Mouse (Mus musculus) spleen, embryonic (tissue): Measurements from ENCODE around the gene Arhgap23.

Experiments used
- CTCF ChIA-PET: fragments of 350-600 bp; sonication (Branson Sonifier 250); formaldehyde crosslinking; loops from one replicate; lab custom pipeline; 2022; lab: Charles Lee

Gene Arhgap23

DNA sequence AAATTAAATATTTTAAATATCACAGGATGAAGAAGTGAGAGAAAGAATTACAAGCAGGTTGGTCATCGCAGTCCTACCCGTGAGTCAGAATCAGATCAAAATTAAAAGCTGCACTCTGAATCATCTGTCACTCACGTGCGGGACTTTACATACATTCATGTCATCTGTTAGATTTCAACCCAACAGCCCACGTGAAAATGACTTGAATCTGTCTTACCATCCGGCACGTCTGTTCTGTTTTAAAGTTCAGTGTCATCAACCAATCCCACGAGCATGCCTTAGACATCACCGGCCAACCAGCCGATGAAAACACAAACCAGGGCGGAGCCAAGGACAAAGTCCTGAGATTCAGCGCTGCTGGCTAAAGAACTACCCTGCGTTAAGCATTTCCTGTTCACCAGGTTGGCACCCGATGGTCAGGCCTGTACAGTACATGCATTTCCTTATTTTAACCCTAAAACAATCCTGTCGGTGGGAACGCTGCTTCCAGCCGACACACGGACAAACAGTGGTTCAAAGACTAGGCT lies 113.0 kb downstream of the Arhgap23 start:
- CTCF ChIA-PET: no interaction called here

DNA sequence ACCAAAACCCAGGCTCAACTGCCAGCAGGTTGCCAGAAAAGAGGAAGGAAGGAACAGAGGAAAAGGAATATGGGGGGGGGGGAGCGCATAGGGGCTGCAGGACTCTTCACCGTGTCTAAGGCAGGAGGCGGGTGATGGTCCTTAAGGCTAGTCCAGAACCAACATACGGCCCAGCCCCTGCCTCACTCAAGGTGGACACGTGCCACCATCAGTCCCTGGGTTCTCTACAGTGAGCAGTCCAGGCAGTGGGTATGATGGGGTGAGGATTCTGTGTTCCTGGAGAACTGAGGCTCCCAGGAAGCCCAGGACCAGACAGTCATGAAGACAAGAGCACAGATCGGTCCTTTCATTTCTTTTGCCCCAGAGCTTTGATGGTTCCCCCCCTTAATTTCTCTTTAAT lies 114.7 kb downstream of the Arhgap23 start:
- CTCF ChIA-PET: interaction anchor here (0.8 kb wide), 1 partner anchor 404 kb away, joined by 18 read pairs; no protein-coding TSS in a partner anchor

DNA sequence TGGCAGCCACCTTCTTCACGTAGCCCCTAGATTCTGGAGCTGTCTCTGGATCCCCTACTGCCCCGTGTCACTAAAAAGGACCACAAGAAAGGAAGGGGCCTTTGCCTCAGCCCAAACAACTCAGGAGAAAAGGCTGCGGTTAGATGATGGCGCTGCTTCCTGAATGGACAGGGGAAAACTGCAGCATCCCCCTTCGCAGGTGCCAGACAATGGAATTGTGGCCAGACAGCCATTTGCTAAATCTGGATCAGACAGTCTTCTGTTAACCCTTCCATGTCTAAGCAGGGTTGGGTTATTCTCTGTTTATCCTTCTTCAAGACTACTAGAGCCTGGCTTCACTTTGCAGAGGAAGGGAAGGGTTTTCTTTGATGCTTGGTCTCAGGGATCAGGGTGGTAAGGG lies 115.6 kb downstream of the Arhgap23 start:
- CTCF ChIA-PET: no interaction called here

DNA sequence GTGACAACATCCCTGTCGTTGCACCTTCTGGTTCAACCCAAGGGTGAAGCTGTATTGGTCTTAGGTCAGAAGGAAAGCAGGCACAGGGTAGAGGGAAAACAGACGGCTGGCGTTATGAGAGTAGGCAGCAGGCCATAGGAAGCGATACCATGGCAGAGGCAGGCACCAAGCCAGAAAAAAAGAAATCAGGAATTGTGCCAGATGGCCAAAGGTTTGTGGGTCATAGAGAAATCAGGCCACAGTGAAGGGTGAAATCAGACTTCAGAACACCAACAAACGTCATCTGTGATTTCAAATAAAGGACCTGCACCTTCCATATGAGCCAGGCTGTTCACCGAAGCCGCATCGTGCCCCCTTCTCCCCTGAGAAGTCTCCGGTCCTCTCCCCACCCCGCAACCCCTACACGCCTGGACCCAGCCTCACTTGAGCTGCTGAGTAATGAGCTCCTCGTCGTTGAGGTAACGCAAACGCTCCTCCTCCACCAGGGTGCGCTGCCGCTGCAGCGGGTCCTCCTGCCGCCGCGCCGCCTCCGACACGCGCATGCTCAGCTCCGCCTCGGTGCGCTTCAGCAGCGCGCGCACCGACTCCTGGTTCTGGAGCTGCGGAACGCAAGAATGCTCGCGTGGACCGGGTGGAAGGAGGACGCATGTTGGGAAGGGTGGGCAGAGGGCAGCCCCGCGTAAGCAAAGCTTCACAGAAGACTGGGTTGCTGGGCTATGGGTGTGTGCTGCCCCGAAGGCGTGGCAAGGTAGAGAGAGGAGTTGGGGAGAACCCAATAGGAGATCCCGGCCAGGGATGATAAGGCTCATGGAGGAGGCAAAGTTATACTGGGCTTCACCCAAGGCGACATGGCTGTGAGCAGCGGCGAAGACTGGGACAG lies 116.3 kb downstream of the Arhgap23 start:
- CTCF ChIA-PET: interaction anchor here (0.5 to 1.0 kb wide), 2 partner anchors 44 to 1780 kb away, joined by 3 to 4 read pairs; partner anchors contain the start of gene Srcin1

DNA sequence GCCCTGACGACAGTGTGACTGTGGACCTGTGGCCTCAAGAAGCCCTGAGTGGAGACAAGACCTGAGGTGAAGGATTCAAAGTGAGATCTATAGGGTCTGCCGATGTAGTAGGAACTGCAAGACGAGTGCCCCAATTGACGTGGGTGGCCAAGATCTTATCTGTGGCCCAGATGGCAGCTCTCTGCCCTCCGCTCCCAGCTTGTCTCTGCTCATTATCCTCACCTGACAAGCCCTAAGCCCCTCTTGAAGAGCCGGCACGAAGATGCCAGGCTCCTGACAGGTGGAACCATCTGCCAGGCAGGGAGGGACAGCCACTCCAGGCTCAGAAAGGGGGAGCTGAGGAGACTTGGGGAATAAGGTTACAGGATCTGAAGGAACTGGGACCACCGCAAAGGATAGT lies 117.0 kb downstream of the Arhgap23 start:
- CTCF ChIA-PET: interaction anchor here (0.5 to 1.0 kb wide), 2 partner anchors 44 to 1781 kb away, joined by 3 to 4 read pairs; partner anchors contain the start of gene Srcin1

DNA sequence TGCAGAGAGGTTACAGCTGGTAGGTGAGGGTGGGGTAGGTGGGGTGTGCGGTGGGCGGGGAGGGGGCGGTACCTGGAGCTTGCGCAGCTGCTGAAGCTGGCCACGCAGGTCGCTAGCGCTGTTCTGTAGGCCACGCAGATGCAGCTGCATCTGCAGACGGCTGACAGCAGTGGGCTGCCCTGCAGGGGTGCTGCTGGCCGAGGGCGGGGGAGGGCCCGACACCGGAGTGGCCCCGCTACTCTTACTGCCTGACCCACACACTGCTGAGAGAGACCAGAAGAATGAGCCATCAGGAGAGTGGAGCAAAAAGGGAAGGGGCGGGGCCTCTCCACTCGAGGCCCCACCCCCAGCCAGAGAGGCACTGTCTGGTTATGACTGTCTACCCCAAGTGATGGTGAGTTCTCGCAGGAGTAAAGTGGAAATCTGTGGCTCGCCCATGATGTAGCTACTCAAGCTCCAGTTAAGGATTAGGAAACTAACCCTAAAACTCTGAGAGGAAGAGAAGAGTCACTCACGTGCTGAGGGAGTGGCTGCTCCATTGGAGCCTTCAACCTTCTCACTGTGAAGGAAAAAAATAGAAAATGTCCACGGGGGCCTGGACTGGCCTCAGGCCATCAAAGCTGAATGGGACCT lies 117.7 kb downstream of the Arhgap23 start:
- CTCF ChIA-PET: no interaction called here

DNA sequence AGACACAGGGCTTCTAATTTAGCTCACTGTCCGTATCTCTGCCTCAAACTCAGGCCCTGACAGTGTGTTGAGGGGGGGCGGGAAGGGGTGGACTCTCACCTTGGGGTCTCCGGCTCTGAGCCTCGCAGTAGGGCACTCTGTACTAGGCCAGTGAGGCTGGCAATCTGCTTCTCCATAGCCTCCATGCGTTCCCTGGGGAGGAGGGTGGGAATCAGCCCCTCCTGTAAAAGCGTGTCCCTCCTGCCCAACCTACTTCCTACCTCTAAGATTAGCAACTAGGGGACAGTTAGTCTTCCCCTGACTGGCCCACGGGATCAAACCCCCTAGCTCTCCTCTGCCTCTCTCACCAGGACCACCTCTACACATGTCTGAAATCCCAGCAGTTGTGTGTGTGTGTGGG lies 118.3 kb downstream of the Arhgap23 start:
- CTCF ChIA-PET: no interaction called here

DNA sequence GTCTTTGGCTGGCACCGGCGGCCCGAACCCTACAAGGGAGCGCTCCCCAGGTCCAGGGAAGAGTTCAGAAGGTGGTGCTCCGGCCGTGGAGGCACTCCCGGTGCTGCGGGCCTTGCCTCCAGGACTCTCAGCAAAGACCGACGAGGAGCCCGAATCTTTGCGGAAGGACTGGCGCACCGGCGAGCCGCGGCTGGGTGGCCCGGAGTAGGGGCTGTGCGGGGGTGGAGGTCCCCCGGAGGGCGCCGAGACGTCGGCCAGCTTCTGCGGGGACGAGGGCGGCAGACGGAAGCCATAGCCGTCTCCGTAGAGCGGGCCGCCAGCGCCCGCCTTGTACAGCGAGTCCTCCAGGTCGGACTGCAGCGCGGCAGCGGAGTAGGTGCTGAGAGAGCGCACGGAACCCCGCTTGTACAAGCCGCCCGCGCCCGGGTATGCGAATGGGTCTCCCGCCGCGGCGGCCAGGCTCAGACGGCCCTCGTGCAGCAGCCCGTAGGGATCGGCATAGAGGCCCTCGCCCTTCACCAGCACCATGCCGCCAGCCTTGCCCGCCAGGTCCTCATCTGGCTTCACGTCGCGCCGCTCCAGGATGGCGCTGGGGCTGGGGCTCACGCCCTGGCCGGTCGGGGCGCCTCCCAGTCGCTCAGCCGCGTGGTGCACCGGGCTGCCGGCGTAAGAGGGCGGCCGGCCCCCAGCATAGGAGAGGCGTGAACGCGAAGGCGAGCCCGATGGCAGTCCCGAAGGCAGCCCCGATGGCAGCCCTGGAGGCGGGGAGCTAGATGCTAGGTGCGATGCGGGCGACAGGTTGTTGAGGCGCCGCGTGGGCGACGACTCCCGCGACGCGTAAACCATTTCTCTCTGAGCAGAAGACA lies 119.3 kb downstream of the Arhgap23 start:
- CTCF ChIA-PET: no interaction called here

DNA sequence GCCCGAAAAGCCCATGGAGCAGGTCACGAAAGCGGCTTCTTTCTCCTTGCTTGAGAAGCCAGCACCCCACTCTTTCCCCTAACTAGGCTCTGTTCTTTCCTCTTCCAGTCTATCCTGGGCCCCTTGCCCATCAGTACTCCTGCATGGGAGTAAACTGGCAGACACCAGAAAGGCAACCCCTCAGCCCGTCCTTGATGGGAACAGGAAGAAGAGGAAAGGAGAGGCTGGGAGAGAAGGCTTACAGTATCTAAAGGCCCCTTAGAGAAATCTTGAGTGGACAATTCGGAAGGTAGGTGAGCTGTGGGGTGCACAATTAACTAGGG lies 119.9 kb downstream of the Arhgap23 start:
- CTCF ChIA-PET: no interaction called here

DNA sequence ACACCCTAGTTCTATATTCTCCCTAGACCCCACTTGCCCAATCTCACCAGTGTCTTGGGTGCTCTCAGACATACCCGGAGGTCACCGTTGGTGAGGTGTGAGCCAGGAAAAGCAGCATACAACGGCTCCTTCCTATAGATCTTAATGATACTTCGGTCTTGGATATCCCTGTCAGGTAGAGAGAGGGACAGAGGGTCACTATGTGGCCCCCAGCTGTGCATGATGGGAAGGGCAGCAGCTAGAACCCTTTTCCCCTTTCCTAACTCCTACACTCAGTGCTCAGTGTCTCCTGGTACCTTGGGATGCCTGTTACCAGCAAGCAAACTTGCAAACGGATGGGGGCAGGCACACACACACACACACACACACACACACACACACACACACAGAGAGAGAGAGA lies 120.3 kb downstream of the Arhgap23 start:
- CTCF ChIA-PET: no interaction called here

DNA sequence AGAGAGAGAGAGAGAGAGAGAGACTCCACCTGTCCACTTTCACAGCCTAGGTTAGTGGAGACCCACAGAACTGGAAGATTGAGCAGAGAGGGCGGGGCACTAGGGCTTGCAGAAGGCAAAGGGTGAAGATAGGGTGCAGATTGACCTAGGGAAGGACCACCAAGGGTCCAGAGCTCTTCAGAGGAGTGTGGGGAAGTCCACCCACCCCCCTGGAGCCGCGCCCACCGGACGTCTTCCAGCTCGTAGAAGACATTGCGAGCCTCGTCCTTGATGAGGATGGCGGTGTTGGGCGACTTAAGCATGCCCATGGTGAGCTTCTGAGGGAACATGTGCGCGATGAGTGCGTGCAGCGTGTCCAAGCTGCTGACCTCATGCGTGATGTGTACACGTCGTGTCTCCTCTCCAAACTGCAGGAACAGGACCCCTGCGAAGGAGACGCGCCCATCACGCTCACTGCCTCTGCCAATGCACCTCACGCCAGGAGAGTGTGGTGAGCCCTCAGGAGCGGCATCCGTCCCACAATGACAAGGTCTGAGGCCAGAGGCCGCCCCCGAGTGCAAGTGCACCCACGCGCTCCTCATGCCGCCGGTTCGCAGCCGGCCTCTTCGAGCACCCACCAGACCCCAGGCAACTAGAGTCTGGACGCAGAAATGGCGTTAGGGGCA lies 120.9 kb downstream of the Arhgap23 start:
- CTCF ChIA-PET: no interaction called here

DNA sequence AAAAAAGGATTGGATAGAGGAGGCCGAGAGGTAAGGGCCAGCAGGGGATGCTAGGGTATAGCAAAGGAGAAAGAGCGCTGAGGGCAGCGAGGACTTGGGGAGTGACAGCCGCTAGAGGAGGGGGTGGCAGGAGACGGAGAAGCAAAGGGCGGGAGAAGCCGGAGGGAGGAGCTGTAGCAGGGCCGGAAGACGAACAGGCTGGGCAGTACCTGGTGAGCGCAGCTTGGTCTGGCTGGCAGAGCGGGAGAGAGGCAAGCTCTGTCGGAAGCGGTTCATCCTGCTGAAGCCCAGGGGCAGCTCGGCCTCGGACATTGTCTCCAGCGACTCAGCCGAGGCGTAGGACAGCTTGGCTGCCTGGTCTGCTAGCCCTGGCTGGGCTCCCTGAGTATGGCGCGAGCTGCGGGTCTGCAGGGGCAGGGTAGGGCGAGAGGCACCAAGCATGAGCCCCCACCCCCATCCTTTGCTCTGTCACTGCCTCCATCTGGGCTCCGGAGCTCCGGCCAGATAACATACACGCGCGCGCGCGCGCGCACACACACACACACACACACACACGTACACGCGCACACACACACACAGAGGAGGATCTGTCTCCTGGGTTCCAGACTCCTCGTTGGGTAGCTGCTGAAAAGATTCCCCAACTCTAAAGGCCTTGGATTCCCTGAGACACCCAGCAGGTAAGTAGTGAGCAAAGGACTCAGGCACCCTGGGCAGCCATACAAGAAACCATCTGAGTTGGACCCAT lies 121.7 kb downstream of the Arhgap23 start:
- CTCF ChIA-PET: interaction anchor here (0.6 kb wide), 1 partner anchor 19 kb away, joined by 3 read pairs; no protein-coding TSS in a partner anchor

DNA sequence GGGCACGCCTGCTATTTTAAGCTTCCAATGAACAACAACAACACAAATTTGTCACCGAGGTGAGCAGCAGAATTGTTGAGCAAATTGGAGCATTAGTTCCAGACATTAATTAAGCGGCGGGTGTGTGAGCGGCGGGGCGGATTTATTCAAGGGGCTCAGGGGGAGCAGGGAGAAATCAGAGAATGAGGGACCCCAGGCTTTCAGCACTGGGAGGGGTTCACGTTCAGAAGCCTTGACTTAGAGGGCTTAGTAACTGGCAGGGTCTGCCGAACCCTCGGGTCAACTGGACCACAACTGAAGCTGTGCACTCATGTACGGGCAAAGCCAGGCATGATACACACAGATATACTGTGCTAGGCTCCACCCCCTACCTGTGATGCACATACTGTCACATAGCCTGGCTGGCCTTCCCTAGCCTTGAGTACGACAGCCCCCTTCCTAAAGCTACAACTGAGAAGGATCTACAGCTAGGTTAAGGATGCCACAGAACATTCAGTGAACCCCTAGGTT lies 122.3 kb downstream of the Arhgap23 start:
- CTCF ChIA-PET: no interaction called here

DNA sequence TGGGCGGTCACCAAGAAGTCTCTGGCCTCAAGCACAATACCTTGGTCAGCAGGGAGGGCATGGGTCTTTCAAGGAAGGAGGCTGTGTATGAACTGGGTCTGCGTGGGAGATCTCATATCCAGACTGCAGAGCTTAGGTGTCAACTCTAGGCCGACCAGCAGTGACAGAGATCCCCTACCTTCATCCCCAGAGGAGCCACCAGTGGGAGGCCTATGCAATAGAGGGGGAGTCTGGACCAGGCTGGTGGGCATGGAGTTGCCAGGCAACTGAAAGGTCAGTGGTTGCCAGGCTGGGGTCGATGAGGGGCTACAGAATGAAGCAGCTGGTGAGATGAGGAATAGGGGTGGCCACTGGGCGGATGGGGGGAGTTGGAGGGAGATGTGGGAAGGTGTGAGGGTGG lies 124.3 kb downstream of the Arhgap23 start:
- CTCF ChIA-PET: no interaction called here

DNA sequence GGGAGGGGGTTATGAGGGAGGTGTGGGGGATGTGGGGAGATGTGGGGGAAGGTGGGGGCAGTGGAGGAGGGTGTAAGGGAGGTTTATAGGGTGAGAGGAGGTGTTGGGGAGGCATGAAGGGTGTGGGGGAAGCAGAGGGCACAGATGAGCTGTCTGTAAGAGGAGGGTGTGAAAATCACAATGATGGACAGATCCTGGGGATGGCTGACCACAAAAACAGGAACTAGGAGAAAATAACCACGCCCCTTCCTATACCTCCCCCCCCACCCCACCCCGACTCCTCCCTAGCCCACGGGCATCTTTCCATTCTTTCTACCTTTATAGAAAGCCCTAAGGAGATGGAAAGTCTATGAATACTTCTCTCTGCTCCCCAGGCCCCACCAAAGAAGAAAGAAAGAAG lies 124.8 kb downstream of the Arhgap23 start:
- CTCF ChIA-PET: interaction anchor here (0.6 kb wide), 1 partner anchor 12 kb away, joined by 8 read pairs; no protein-coding TSS in a partner anchor

DNA sequence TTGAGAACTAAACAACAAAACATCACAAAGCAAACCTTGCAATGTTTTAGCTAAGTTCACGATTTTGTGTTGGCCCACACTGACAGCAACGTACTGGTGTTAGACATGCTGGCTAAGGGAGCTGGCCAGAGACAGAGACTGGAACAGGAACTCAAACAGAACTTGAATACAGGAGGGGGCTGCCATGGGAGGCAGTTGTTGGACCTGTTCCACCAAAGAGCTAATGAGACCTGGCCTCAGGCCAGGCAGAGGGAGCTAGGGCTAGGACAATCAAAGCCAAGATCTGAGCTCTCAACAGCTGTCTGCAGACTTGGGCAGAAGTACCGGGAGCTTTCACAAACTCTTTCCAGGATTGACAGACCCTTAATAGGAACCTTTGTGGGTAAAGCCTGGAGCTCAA lies 125.3 kb downstream of the Arhgap23 start:
- CTCF ChIA-PET: interaction anchor here (0.6 kb wide), 1 partner anchor 11 kb away, joined by 8 read pairs; no protein-coding TSS in a partner anchor

DNA sequence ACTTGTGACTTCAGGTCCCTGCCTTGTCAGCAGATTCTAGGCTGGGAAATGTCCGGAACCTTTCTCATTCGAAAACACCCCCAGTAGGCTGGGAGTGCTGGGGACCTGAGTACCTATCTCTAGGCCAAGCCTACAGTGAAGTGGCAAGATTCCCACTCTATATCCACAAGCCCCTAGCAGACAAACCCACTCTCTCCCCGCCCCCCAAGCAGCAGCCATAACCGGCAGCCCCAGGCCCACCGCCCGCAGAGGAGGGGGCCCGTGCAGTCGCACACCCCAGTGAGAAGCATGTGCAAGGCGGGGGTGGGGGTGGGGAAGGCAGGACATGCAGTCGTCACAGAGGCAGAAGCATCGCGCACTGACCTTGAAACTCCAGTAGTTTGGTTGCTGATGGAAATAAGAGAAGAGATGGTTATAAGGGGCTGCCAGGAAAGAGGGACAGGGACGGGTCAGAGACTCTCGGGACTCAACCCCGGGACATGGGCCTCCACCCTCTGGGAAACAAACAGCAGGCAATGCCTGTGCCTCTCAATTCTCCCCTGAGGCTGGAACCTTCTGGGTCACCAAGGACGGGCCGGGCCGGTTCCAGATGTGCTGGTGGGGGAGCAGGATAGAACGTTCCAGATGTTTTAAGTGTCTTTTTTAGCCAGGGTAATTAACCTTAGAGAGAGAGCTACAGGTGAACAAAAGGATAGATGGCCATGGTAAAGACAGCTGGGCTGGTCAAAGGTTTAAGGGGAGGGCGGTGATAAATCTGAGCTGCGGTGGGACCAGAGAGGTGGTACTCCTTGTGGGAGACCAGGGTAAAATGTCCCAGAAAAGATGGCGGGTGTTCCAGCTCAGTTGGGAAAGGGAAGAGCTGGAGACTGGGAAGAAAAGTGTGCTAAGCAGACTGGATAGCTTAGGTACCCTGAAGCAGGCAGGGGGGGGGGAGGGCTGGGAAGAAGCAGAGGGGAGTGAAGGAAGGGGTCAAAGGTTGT lies 127.1 kb downstream of the Arhgap23 start:
- CTCF ChIA-PET: interaction anchor here (0.5 kb wide), 1 partner anchor 89 kb away, joined by 3 read pairs; no protein-coding TSS in a partner anchor

DNA sequence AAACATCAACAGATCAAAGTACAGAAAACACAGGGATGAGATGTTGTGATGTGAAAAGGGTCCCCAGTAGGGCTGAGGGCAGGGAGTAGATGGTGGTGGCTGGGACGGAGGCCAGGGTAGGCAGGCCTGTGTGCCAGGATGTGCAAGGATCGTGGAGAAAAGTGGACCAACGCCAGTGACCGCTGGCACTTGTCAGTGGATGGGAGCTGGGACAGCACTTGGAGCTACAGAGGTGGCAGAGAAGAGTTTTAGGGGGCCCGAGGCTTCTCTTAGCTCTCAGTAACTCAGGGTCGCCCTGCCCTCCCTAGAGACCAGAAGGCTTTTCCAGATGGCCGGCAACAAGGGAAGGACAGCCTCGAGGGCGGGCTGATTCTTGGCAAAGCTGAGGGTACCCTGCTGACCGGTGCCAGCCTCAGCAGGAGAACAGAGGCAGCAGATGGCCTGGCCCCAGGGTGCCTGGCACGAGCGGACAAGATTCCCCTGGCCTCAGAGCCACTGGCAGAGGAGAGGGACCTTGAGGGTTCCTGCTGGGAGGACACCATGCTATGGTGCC lies 127.9 kb downstream of the Arhgap23 start:
- CTCF ChIA-PET: interaction anchor here (0.5 kb wide), 1 partner anchor 88 kb away, joined by 3 read pairs; no protein-coding TSS in a partner anchor
